Mouse (Mus musculus) embryonic facial prominence, embryonic 11.5 days (tissue): ENCODE data around the gene Adamtsl4. TPM values are rescaled to one million over a fixed set of nuclear protein-coding genes. Genes with fewer than 3 reads are reported as not detected.
"Not testable (repeated sequence)": the region's sequence is repeated elsewhere in the genome, so short reads cannot be mapped to it uniquely, and the experiment has no call there.

ENCODE experiments used
- ATAC-seq: fragments of 200-750 bp; cut with Nextera tagmentation; replicated peaks from 2 replicates; pipeline ENCODE4 v1.8.0; 2017; ENCODE audit warnings: low read depth; ENCODE audit not compliant: insufficient number of reproducible peaks, low FRiP score, low TSS enrichment
- DNase-seq: peaks from one replicate; pipeline ENCODE4 v3.0.0-alpha.2; 2015; ENCODE audit warnings: low spot score
- H3K27ac ChIP-seq: fragments of 300-500 bp; sonication (generic); replicated peaks from 2 replicates; pipeline ENCODE4 v1.5.1; 2014; ENCODE audit warnings: mild to moderate bottlenecking, low read depth, low read length, control low read depth
- H3K27me3 ChIP-seq: fragments of 300-500 bp; sonication (generic); 2 replicates; pipeline ENCODE4 v1.6.1; 2014; ENCODE audit warnings: mild to moderate bottlenecking, low read length, moderate library complexity, mixed read lengths; ENCODE audit not compliant: control insufficient read depth, insufficient read depth
- H3K36me3 ChIP-seq: fragments of 300-500 bp; sonication (generic); replicated peaks from 2 replicates; pipeline ENCODE4 v1.6.1; 2014; ENCODE audit warnings: low read depth, mild to moderate bottlenecking, low read length, moderate library complexity, mixed read lengths; ENCODE audit not compliant: control insufficient read depth, insufficient read depth
- H3K4me1 ChIP-seq: fragments of 300-500 bp; sonication (generic); 2 replicates; pipeline ENCODE4 v1.6.1; 2014; ENCODE audit warnings: low read length, mixed read lengths; ENCODE audit not compliant: control insufficient read depth, insufficient read depth
- H3K4me2 ChIP-seq: fragments of 300-500 bp; sonication (generic); 2 replicates; pipeline ENCODE4 v1.6.1; 2014; ENCODE audit warnings: low read depth, mild to moderate bottlenecking, control low read depth, low read length, moderate library complexity
- H3K4me3 ChIP-seq: fragments of 300-500 bp; sonication (generic); 2 replicates; pipeline ENCODE4 v1.5.1; 2014; ENCODE audit warnings: low read depth, low read length, control low read depth
- H3K9ac ChIP-seq: fragments of 300-500 bp; sonication (generic); replicated peaks from 2 replicates; pipeline ENCODE4 v1.6.1; 2014; ENCODE audit warnings: mild to moderate bottlenecking, control low read depth, low read length
- H3K9me3 ChIP-seq: fragments of 300-500 bp; sonication (generic); replicated peaks from 2 replicates; pipeline ENCODE4 v1.6.1; 2016; ENCODE audit warnings: mild to moderate bottlenecking, low read length, inconsistent platforms, mixed read lengths; ENCODE audit not compliant: control insufficient read depth
- WGBS: fragments of 180-500 bp; shearing (Covaris S2); extraction: QIAGEN DNeasy Blood & Tissue Kit; methylation state at CpG from one replicate; pipeline ENCODE4 v1.1.7; 2014; 5-methylcytosine and 5-hydroxymethylcytosine counted together
- polyA plus RNA-seq: library from polyadenylated mRNA; unstranded; fragments of >200 nt; fragmentation: Nextera tagmentation; extraction: Ambion mirVana; gene quantifications from 2 replicates; pipeline ENCODE4 v1.2.1, GENCODE M21; 2014

The Adamtsl4 gene
- polyA plus RNA-seq, 1 experiment from 2014 or later, result 0.55 TPM

GRCm38 (mm10) chr3:95655437-95655836 lies 32.3 kb downstream of the Adamtsl4 start:
- H3K4me3 ChIP-seq, result no peak overlapping the region
- ATAC-seq, result no peak
- WGBS, result 87% methylated on average over 5 of the region's 5 CpGs
- H3K36me3 ChIP-seq, result no peaks in the 10 kb centered on the region; the same call in 1 of the 2 replicates
- H3K27me3 ChIP-seq, result no peaks in the 10 kb centered on the region
- H3K9ac ChIP-seq, result no peak overlapping the region
- no peak for DNase-seq
- no peak overlapping the region for H3K27ac ChIP-seq
- H3K4me1 ChIP-seq, result 0 out of 2 replicates have a peak, but pooled peaks cover 2% of the 10 kb centered on the region
- H3K9me3 ChIP-seq, result no peaks in the 10 kb centered on the region
- H3K4me2 ChIP-seq, result no peak overlapping the region

- H3K27ac ChIP-seq, H3K27me3 ChIP-seq, H3K36me3 ChIP-seq, ATAC-seq, H3K9me3 ChIP-seq, H3K4me1 ChIP-seq, DNase-seq, H3K4me3 ChIP-seq, H3K9ac ChIP-seq, H3K4me2 ChIP-seq: not testable (repeated sequence)
- WGBS, result 100% methylated on average over 3 of the region's 3 CpGs
Measured at GRCm38 (mm10) chr3:95654371-95654770, 33.3 kb downstream of the Adamtsl4 start.

- Histone ChIP-seq H3K9ac (no peak overlapping the region; the same call in 1 of the 2 replicates), H3K27ac (no peak overlapping the region), H3K36me3 (no peaks in the 10 kb centered on the region), H3K9me3 (no peaks in the 10 kb centered on the region), H3K4me3 (no peak overlapping the region), H3K4me1 (0 out of 2 replicates have a peak, but pooled peaks cover 2% of the 10 kb centered on the region), H3K4me2 (no peak overlapping the region), H3K27me3 (no peaks in the 10 kb centered on the region)
- no peak for ATAC-seq
- WGBS, result 15% methylated on average over 11 of the region's 11 CpGs
- peak; percentile 71 for DNase-seq
Measured at GRCm38 (mm10) chr3:95653473-95654034, 34.2 kb downstream of the Adamtsl4 start.

GRCm38 (mm10) chr3:95652871-95653270 lies 34.8 kb downstream of the Adamtsl4 start:
- no peaks in the 10 kb centered on the region for H3K9me3 ChIP-seq
- peak; percentile 14 for DNase-seq
- no peak overlapping the region for H3K4me3 ChIP-seq
- no peaks in the 10 kb centered on the region for H3K36me3 ChIP-seq
- no peak overlapping the region for H3K4me2 ChIP-seq
- no peak for ATAC-seq
- H3K27ac ChIP-seq, result no peak overlapping the region
- WGBS, result 11% methylated on average over 6 of the region's 6 CpGs
- H3K4me1 ChIP-seq, result 0 out of 2 replicates have a peak, but pooled peaks cover 2% of the 10 kb centered on the region
- H3K27me3 ChIP-seq, result no peaks in the 10 kb centered on the region
- no peak overlapping the region for H3K9ac ChIP-seq

GRCm38 (mm10) chr3:95652204-95652811 lies 35.4 kb downstream of the Adamtsl4 start:
- ATAC-seq, result no peak
- no peaks in the 10 kb centered on the region for H3K9me3 ChIP-seq
- no peak for DNase-seq
- H3K36me3 ChIP-seq, result no peaks in the 10 kb centered on the region
- H3K27ac ChIP-seq, result no peak overlapping the region
- H3K4me3 ChIP-seq, result no peak overlapping the region
- 47% methylated on average over 7 of the region's 7 CpGs for WGBS
- H3K4me1 ChIP-seq, result 0 out of 2 replicates have a peak, but pooled peaks cover 2% of the 10 kb centered on the region
- H3K9ac ChIP-seq, result no peak overlapping the region
- H3K27me3 ChIP-seq, result no peaks in the 10 kb centered on the region
- H3K4me2 ChIP-seq, result no peak overlapping the region

GRCm38 (mm10) chr3:95651391-95652203 lies 36.1 kb downstream of the Adamtsl4 start:
- no peak for ATAC-seq
- no peak for DNase-seq
- H3K27ac ChIP-seq, result no peak overlapping the region
- H3K4me2 ChIP-seq, result no peak overlapping the region
- 88% methylated on average over 16 of the region's 16 CpGs for WGBS
- no peaks in the 10 kb centered on the region for H3K9me3 ChIP-seq
- no peaks in the 10 kb centered on the region for H3K36me3 ChIP-seq
- 0 out of 2 replicates have a peak, but pooled peaks cover 2% of the 10 kb centered on the region for H3K4me1 ChIP-seq
- no peak overlapping the region for H3K4me3 ChIP-seq
- no peaks in the 10 kb centered on the region for H3K27me3 ChIP-seq
- no peak overlapping the region for H3K9ac ChIP-seq

GRCm38 (mm10) chr3:95651033-95651373 lies 36.7 kb downstream of the Adamtsl4 start:
- WGBS, result 83% methylated on average over 3 of the region's 3 CpGs
- Histone ChIP-seq H3K4me2 (no peak overlapping the region), H3K36me3 (no peaks in the 10 kb centered on the region), H3K9me3 (no peaks in the 10 kb centered on the region), H3K9ac (no peak overlapping the region), H3K4me1 (0 out of 2 replicates have a peak, but pooled peaks cover 2% of the 10 kb centered on the region), H3K4me3 (no peak overlapping the region), H3K27me3 (no peaks in the 10 kb centered on the region), H3K27ac (no peak overlapping the region)
- DNase-seq (no peak), ATAC-seq (no peak)
